Mouse (Mus musculus): ENCODE measurements around the gene C1qtnf5.

The C1qtnf5 gene

GRCm38 (mm10) chr9:44107110-44107509, at the start of gene C1qtnf5:
TSS of gene C1qtnf5 (plus strand) at chr9:44107245.
- peak; percentile 99 for DNase-seq (ENCODE audit: low read depth)

- no peak for DNase-seq (ENCODE audit: low read depth)
These were observed 48.4 kb upstream of the C1qtnf5 start for GRCm38 (mm10) chr9:44058606-44059005.

- DNase-seq (ENCODE audit: low read depth): no peak
These were observed 41.9 kb upstream of the C1qtnf5 start for GRCm38 (mm10) chr9:44065177-44065576.

- peak; percentile 95 for DNase-seq (ENCODE audit: low read depth)
These were observed 40.2 kb upstream of the C1qtnf5 start, which contains the start of gene Usp2 for GRCm38 (mm10) chr9:44066785-44067225. TSS of gene Usp2 (plus strand) at chr9:44067021.

GRCm38 (mm10) chr9:44067241-44067959, 39.6 kb upstream of the C1qtnf5 start:
- no peak for DNase-seq (ENCODE audit: low read depth)

GRCm38 (mm10) chr9:44067960-44068330, 39.1 kb upstream of the C1qtnf5 start:
- no peak for DNase-seq (ENCODE audit: low read depth)

GRCm38 (mm10) chr9:44069252-44069651, 37.8 kb upstream of the C1qtnf5 start:
- no peak for DNase-seq (ENCODE audit: low read depth)

- DNase-seq (ENCODE audit: low read depth): no peak
These were observed 36.8 kb upstream of the C1qtnf5 start for GRCm38 (mm10) chr9:44070113-44070843.

- DNase-seq (ENCODE audit: low read depth): no peak
These were observed 36.2 kb upstream of the C1qtnf5 start for GRCm38 (mm10) chr9:44070844-44071231.

- peak; percentile 52 for DNase-seq (ENCODE audit: low read depth)
These were observed 35.0 kb upstream of the C1qtnf5 start for GRCm38 (mm10) chr9:44071914-44072598.

GRCm38 (mm10) chr9:44072599-44072915, 34.5 kb upstream of the C1qtnf5 start:
- peak; percentile 60 for DNase-seq (ENCODE audit: low read depth)

- peak; percentile 73 for DNase-seq (ENCODE audit: low read depth)
These were observed 33.9 kb upstream of the C1qtnf5 start for GRCm38 (mm10) chr9:44073115-44073514.

- DNase-seq (ENCODE audit: low read depth): no peak
These were observed 32.4 kb upstream of the C1qtnf5 start for GRCm38 (mm10) chr9:44074395-44075275.

GRCm38 (mm10) chr9:44075276-44075995, 31.6 kb upstream of the C1qtnf5 start:
- no peak for DNase-seq (ENCODE audit: low read depth)

GRCm38 (mm10) chr9:44075996-44076763, 30.9 kb upstream of the C1qtnf5 start:
- no peak for DNase-seq (ENCODE audit: low read depth)

GRCm38 (mm10) chr9:44076764-44077120, 30.3 kb upstream of the C1qtnf5 start:
- DNase-seq (ENCODE audit: low read depth): no peak

- no peak for DNase-seq (ENCODE audit: low read depth)
These were observed 29.7 kb upstream of the C1qtnf5 start for GRCm38 (mm10) chr9:44077266-44077910.

- no peak for DNase-seq (ENCODE audit: low read depth)
These were observed 28.8 kb upstream of the C1qtnf5 start for GRCm38 (mm10) chr9:44078136-44078797.

- peak; percentile 83 for DNase-seq (ENCODE audit: low read depth)
These were observed 27.9 kb upstream of the C1qtnf5 start for GRCm38 (mm10) chr9:44078955-44079756.

Data from fibroblast of lung, adult 2 months (primary cell).